Mouse (Mus musculus) megakaryocyte, adult 5-6 weeks (primary cell): ENCODE data around the gene Kcnj8. TPM values are rescaled to one million over a fixed set of nuclear protein-coding genes. Genes with fewer than 3 reads are reported as not detected.
A peak's percentile ranks its signal among the peaks of the same experiment; 100 is the strongest.

Experiments
- ATAC-seq: 2 replicates; pipeline ENCODE4 v1.8.0; 2016; ENCODE audit warnings: mild to moderate bottlenecking, inconsistent platforms; ENCODE audit not compliant: poor library complexity, severe bottlenecking
- total RNA-seq, 2 experiments: library from RNA; stranded (forward) in 1 of 2; stranded (reverse) in 1 of 2; fragments of 153-499, 151-499 nt in 1 of 2; fragments of 221-1000, 200-1000 nt in 1 of 2; gene quantifications; 2 replicates each; pipeline versions ENCODE4 v1.2.3 to v1.2.4; 2015 to 2017

The Kcnj8 gene
- total RNA-seq (2015) (0.36 TPM in 1 of 2 replicates, not detected in the other), total RNA-seq (2017) (0.12 and 0.40 TPM in 2 replicates)

- peak; percentile 43 for ATAC-seq
Measured at GRCm38 (mm10) chr6:142571055-142571618, at the start of gene Kcnj8. TSS of gene Kcnj8 (minus strand) at chr6:142571614.

DNA sequence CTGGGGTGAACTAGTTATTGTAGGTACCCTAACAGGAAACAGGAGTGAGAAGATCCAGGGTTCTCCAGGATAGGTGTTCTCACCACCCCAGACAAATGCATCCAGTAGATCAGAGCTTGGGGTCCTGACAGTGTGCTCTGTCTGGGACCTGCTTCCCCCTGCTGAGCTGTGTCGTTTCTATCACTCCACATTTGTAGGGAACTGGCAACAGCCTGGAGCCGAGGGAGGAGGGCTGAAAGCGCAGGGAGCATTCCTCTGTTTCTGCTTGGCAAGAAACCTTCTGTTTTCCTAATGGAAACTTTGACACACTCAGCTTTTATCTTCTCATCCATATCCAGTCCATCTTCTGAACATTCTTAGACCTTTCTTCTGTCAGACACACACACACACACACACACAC, 45.2 kb upstream of the Kcnj8 start:
- no peak for ATAC-seq

DNA sequence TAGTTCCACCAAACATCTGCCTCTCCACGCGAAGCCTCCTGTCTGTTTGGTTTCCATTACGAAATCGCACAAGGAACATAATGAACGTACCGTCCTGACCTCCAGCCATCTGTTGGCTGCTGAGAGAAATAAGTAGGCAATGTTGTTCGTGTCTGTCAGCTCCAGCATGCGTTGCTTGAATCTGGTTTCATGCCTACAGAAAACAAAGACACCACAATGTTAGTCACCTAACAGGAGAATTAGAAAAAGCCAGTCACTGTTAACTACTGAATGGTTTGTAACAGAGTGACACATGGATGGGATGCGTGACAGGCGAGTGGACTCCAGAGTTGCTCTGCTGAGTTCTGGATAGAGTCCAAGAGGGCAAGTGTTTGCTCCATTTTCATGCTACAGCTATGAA, 42.9 kb upstream of the Kcnj8 start:
- ATAC-seq: no peak

- ATAC-seq: no peak
Measured at GRCm38 (mm10) chr6:142612366-142612765, 41.0 kb upstream of the Kcnj8 start.

- no peak for ATAC-seq
Measured at GRCm38 (mm10) chr6:142609401-142610373, 38.3 kb upstream of the Kcnj8 start.

DNA sequence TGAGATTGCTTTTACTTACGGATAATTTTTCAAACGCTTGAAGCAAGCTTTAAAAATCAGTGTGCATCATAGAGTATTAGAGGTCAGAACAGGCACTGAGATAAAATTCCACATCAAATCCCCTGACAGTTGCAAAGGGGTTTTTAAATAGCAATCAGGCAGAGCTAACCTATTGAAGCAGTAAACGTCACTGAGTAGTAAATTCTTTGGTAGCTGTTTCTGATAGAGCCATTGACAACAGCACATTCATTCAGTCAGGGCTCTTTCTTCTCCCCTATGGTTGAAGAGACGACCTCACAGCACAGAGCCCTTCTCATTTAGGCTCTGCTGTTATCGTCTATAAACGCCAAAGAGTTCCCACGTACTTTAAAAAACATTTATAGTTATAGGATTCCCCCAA, 35.7 kb upstream of the Kcnj8 start:
- ATAC-seq: no peak

GRCm38 (mm10) chr6:142602772-142603171, 31.4 kb upstream of the Kcnj8 start:
- no peak for ATAC-seq

DNA sequence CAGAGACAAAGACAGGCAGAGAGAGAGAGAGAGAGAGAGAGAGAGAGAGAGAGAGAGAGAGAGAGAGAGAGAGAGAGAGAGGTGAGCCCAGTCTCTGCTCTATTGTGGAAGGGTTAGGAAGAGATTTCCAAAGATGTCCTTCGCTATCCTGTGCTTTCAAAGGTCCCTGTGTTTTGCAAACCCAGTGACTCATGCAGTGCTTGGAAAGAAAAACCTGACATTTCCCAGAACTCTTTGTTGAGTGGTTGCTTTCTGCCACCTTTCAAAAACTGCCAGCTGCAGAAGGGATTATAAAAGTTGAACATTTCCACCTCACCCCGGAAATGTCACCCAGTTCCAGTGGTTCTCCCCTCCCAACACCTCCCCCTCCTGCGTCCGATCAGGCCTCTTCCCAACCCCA, 7.4 kb upstream of the Kcnj8 start:
- no peak for ATAC-seq

GRCm38 (mm10) chr6:142577801-142578200, 6.4 kb upstream of the Kcnj8 start:
- no peak for ATAC-seq

DNA sequence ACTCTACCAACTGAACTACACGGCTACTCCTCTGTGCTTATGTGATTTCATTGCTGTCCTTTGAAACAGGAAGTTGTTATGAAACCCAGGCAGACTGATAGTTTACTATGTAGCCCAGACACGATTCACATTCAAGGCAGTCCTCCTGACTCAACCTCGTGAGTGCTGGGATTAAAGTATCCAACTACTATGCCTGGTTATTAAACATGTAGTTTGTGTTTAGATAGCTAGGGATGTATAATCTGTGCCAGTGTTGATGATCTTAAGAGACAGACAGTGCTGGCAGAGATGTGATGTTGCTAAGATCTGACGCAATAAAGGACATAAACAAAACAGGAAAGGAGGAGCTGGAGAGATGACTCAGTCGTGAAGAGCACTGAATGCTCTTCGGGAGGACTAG, 1.5 kb upstream of the Kcnj8 start:
- peak; percentile 80 for ATAC-seq

DNA sequence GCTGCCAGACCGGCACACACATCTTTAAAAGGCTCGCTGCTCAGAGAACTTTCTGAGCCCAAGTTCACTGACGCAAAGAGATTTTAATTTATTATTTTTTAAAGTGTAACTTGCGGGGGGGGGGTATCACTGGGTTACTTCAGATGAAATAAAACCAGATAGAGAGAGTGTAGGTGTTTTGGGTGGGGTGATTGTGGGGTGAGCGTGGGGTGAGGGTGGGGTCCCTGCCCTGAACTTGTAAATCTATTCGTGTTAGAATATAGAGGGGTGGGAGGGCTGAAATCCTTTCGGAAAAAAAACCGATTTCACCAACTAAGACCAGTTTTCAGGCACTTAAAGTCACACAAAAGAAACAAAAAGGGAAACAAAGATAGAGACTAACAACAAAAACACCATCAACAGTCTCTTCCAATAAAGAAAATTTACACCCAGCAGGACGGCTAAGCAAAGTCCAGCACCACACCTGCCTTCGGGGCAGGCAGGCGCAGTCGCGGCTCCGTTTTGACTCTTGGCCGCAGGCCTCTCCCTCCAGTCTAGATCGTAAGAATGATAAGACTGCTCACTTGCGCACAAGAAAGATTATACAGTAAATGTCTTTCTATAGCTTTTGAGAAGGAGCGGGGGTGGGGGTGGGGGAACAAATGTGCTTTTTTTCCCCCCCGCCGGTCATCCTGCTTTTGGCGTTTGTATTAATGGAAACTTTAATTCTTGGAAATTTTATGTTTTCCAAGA, 381 bp upstream of the Kcnj8 start:
- peak; percentile 33; the same call in 1 of the 2 replicates for ATAC-seq

- ATAC-seq: no peak
Measured at GRCm38 (mm10) chr6:142570046-142570770, 1.2 kb downstream of the Kcnj8 start.

DNA sequence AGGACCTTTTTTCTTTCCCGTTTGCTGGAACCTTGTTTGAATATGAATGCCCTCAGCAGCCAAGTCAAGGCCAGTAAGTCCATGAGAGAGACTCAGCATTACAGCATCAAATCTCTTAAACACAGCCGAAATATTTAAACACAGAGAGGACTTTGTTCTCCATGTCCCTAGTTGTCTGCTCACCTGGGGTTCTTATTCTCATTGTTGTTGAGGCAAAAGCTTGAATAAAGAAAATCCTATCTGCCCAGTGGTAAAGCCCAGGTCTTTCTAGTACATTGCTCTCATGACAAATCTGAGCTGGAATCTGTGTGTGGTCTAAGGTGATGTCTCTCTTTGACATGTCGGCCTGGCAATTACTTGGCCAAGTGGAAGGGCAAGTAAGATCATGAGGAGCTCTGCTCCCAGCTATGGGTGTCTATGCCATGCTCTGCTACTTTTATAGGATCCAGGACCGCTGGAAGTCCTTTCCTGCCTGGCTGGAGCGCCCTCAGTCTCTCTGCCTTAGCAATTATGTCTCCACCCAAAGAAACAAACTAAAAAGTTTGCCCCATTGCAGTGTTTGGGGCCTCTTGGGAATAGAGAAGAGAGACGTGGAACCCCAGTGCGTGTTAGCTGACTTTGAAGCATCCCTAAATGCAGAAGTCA, 2.6 kb downstream of the Kcnj8 start:
- no peak for ATAC-seq

- ATAC-seq: no peak
Measured at GRCm38 (mm10) chr6:142567452-142567851, 4.0 kb downstream of the Kcnj8 start.

DNA sequence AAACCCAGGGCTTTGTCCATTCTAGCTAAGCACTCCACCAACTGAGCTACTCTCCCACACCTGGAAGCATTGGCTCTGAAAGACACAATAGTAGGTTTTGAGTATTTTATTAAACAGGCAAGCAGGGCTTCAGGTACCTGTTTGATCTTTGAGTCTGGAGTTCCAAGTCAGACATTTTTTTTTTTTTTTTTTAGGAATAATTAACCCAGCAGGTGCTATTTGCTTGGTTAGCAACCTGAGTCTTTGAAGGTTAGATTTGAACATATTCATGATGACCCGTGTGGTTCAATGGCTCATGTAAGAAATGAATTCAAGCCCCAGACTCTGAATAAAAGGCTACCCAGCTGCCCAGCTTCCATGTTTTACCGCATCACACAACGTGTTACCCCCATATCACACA, 6.7 kb downstream of the Kcnj8 start:
- ATAC-seq: no peak

DNA sequence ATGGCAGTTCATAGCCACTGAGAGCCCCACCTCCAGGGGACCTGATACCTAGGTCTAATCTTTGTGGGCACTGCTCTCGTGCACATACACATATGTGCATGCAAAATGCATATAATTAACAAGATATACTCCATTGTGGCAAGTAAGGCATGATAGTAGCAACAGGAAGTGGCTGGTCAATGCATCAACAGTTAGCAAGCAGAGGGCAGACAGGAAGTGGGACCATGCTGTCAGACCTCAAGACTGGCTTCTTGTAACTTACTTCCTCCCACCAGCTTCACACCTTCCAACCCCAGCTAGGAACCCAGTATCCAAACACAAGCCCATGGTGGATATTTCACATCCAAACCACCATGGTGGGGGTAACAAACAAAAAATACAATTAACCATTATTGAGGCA, 10.3 kb downstream of the Kcnj8 start:
- ATAC-seq: peak; percentile 81

DNA sequence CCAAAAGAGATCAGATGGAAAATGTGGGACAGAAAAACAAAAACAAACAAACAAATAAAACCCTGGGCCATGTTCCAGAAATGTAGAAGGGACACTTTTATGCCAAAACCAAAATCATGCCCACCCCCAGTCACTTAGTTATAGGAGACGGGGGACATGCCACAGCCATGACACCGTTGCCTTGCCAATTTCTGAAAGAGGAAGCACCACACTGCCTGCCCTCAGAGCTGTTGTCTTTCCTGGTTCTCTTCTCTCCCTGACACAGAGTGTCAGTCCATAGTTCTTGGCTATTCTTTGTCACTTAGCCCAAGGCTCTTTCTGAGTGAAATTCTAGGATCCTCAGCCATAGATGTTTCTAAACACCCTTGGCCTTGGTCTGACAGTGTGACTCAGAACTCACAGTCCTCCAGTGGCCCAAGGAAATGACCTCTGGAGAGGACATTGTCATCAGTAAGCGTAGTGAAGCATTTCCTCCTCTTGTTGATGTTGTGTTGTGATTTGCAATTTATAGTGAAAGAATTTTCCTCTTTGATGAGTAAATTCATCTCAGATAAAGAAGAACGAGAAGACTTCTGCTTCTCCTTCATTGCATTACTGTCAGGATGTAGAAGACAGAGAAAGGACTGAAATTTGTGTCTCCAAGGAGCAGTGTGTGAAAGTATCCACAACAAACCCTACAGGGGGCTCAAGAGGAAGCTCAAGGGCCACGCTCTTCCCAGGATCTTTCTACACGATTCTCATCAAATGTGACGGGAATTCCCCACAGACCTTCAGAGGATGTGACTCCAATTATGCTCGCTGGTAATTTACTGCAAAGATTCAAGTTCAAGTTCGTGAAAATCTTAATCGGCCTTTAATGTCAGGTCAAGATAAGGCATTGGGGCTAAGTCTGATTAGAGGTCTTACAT, 12.4 kb downstream of the Kcnj8 start:
- peak; percentile 42; the same call in 1 of the 2 replicates for ATAC-seq

GRCm38 (mm10) chr6:142558076-142558475, 13.3 kb downstream of the Kcnj8 start:
- ATAC-seq: no peak

DNA sequence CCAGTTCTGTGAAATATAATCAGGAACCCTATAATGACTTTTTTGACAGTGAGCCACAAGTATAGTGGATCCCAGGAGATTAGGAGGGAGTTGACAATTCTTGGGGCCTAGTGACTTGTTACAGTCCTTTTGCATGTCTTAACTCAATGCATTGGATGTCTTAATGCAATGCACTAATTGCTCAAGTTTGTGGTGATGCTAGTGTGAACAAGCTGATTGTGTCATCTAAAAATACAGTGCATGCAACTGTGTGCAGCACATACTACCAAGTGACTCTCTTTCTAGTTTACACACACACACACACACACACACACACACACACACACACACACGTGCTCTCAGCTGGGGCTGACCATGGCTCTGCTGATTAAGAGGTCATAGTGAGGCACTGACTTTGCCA, 15.4 kb downstream of the Kcnj8 start:
- ATAC-seq: peak; percentile 26
